Mouse (Mus musculus): ENCODE data around the gene Lrrfip2.

Lrrfip2 gene

GRCm38 (mm10) chr9:111221580-111221979, 104.2 kb downstream of the Lrrfip2 start:
- DNase-seq (ENCODE audit: low spot score), result no peak

- DNase-seq (ENCODE audit: low spot score), result no peak
Observed at GRCm38 (mm10) chr9:111223406-111223805, 106.0 kb downstream of the Lrrfip2 start.

GRCm38 (mm10) chr9:111228446-111228845, 111.1 kb downstream of the Lrrfip2 start:
- DNase-seq (ENCODE audit: low spot score), result no peak

DNA sequence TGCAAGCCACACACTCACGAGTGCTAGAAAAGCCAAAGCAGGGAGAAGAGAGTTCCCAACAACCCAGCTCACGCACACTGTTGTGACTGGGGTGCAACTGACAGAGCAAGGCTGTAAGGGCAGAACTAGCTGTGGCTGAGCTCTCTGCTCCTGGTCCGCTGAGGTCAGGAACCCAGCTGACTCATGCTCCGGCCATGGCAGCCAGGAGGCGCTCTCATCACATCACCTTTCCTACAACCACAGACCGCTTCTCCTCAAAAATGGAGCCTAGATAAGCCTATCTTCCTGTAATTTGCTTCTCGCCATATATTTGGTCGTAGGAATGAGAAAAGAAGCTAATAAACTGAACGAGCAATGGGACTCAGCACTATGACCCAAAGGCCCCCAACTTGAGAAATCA, 117.3 kb downstream of the Lrrfip2 start:
- DNase-seq (ENCODE audit: low spot score), result no peak

DNA sequence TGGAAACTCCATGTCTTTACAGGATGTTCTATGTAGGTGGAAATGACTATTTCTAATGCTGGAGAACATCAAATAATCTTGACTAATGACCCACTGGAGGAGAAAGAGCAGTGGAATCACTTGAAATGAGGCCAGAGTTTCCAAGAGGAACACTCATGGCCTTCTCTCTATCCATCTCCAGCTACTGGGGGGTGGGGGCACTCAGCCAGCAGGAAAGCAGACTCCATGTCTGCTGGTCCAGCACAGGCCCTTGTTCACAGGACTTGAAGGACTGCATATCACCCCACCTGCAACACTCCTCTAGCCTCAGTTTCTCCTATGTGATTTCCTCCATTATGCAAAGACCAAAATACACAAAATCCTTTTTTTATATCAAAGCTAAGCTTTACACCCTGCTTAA, 120.3 kb downstream of the Lrrfip2 start:
- no peak for DNase-seq (ENCODE audit: low spot score)

- no peak for DNase-seq (ENCODE audit: low spot score)
Observed at GRCm38 (mm10) chr9:111239821-111240220, 122.4 kb downstream of the Lrrfip2 start.

GRCm38 (mm10) chr9:111243384-111243783, 126.0 kb downstream of the Lrrfip2 start:
- DNase-seq (ENCODE audit: low spot score), result no peak

GRCm38 (mm10) chr9:111245546-111245945, 128.2 kb downstream of the Lrrfip2 start:
- DNase-seq (ENCODE audit: low spot score), result no peak

- no peak for DNase-seq (ENCODE audit: low spot score)
Observed at GRCm38 (mm10) chr9:111247682-111248246, 130.4 kb downstream of the Lrrfip2 start.

DNA sequence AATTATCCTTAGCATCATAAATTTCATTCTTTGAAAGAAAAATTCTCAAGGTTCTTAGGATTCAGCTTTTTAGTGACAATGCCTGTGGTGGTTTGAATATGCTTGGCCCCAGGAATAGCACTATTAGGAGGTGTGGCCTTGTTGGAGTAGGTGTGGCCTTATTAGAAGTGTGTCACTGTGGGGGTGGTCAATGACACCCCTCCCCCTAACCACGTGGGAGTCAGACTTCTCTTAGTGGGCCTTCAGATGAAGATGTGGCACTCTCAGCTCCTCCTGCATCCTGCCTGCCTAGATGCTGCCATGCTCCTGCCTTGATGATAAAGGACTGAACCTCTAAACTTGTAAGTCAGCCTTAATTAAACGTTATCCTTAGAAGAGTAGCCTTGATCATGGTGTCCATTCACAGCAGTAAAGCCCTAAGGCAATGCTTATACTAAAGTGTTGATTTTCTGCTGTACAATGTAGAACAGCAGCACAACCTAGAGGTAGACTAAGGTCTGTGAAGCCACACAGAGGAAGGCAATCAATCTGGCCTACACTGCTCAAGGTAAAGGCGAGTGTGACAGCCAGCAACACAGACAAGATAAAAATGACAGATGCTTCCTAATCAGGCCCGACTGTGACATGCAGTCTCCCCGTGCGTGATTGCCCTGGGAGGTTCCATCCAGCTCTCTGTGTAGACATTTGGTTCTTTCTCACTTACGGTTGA, 134.9 kb downstream of the Lrrfip2 start:
- no peak for DNase-seq (ENCODE audit: low spot score)

DNA sequence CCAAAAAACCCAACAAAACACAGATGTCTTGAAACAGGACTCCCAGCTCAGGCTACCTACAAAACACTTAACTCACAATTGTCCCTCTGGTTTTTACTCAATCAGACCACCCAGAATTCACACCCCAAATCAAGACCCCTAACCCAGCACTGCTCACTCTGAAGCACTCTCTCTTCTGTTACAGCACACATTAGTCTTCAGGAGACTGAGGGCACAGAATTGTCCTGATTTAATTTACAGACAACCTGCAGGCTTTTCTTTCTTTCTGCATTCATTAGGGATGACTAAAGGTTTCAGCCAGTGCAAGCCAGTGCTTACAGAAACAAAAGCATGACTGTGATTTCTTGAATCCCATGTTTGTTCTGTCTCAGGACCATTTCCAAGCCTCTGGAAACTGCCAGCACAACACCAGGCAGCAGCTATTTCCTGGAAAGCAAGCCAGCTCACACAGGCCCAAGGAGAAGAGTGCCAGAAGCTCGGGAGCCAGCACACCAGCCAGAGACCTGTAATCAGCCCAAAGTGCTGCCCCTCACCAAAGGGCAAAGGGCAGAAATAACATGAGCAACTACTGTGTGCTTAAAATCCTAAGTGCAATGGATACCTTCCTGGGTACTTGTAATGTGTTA, 143.1 kb downstream of the Lrrfip2 start:
- no peak for DNase-seq (ENCODE audit: low spot score)

DNA sequence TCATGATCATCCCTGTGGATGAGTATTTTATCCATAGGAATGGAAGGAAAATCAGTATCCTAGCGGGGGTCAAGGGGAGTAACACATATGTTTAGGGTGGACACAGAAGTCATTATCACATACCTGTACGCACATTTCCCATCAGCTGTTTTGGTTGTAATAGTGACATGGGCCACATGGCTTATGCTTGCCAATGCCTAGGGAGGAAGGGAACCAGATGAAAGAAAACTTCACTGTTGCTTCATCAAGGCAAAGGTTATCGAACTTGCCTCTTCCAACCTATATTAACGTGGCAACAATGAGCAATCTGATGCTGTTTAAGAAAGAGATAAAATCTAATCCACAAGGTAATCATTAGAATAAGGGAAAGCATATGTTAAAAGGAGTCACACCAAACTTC, 144.0 kb downstream of the Lrrfip2 start:
- no peak for DNase-seq (ENCODE audit: low spot score)

- DNase-seq (ENCODE audit: low spot score), result no peak
Observed at GRCm38 (mm10) chr9:111267998-111268397, 150.6 kb downstream of the Lrrfip2 start.

DNA sequence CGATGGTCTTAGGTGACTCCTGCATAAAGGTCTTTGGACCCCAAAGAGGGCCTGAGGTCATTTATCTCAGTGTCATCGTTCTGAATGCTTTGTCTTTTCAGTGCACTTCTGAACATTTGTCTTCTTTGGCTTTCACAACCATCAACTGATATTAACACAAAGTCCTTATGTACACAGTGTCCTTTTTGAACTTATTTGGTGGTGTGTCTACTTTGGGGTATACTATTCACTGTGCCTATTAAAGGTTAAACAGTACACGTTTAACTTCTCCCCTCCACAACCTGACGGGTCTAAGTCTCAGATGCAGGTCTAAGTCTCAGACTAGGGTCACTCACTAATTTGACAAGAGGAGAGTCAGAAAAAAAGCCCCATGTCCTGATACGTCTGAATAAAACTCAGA, 153.2 kb downstream of the Lrrfip2 start:
- DNase-seq (ENCODE audit: low spot score), result no peak

DNA sequence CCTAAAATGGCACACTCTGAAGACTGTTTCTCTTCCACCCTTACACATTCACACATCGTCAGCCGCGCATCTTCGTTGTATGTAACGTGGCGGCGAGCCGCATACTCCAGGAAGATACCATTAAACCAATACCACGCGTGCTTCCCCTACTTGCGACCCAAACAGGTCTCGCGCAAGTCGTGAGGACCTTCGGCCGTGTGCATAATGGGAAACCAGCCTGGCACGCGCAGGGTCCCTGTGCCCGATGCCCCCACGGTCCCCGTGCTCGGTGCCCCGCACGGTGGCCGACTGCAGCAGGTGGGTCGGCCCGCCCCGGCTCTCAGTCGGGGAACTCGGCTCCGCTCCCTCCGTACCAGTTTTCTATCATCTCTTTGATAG, 153.7 kb downstream of the Lrrfip2 start:
- DNase-seq (ENCODE audit: low spot score), result no peak

- DNase-seq (ENCODE audit: low spot score), result peak; percentile 100
Observed at GRCm38 (mm10) chr9:111271434-111272160, 154.2 kb downstream of the Lrrfip2 start, which contains the start of the genes Mlh1 and Epm2aip1. Mlh1 (minus strand) TSS chr9:111271791. Epm2aip1 (plus strand) TSS chr9:111271929.

GRCm38 (mm10) chr9:111272356-111272755, 155.0 kb downstream of the Lrrfip2 start:
- no peak for DNase-seq (ENCODE audit: low spot score)

DNA sequence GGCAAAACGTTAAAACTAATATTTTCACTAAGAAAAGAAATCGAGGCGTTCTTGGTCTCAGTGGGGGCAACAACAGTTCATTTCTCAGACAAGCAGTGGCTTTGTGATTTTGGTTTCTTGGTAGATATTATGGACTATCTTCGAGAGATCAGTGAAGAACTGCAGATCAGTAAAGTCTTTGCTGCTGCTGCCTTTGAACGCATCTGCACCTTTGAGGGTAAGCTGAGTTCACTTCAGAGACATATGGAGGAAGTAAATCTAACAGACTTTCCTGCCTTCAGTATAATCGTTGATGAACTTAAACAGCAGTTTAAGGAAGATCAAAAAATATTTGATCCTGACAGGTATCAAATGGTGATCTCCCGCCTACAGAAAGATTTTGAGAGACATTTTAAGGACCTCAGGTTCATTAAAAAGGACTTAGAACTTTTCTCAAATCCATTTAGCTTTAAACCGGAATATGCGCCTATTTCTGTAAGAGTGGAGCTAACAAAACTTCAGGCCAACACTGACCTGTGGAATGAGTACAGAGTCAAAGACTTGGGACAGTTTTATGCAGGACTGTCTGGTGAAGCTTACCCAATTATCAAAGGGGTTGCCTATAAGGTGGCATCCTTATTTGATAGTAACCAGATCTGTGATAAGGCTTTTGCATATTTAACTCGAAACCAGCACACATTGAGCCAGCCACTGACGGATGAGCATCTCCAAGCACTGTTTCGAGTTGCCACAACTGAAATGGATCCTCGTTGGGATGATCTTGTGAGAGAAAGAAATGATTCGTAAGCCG, 155.8 kb downstream of the Lrrfip2 start:
- no peak for DNase-seq (ENCODE audit: low spot score)

- DNase-seq (ENCODE audit: low spot score), result no peak
Observed at GRCm38 (mm10) chr9:111273958-111274357, 156.6 kb downstream of the Lrrfip2 start.

- no peak for DNase-seq (ENCODE audit: low spot score)
Observed at GRCm38 (mm10) chr9:111275156-111275555, 157.8 kb downstream of the Lrrfip2 start.
